Mouse (Mus musculus) liver, embryonic 16.5 days (tissue): Measurements from ENCODE around the gene Apom. TPM values are rescaled to one million over a fixed set of nuclear protein-coding genes. Genes with fewer than 3 reads are reported as not detected.

ENCODE experiments used
- ATAC-seq: fragments of 200-750 bp; cut with Nextera tagmentation; 2 replicates; pipeline ENCODE4 v1.8.0; 2017; ENCODE audit warnings: low read depth, mild to moderate bottlenecking, moderate number of reproducible peaks, moderate library complexity
- H3K27ac ChIP-seq: fragments of 300-500 bp; sonication (generic); 2 replicates; pipeline ENCODE4 v1.5.1; 2014; ENCODE audit warnings: mild to moderate bottlenecking, low read length
- H3K27me3 ChIP-seq: fragments of 300-500 bp; sonication (generic); 2 replicates; pipeline ENCODE4 v1.6.1; 2014; ENCODE audit warnings: low read depth, low read length, mixed read lengths; ENCODE audit not compliant: control insufficient read depth, insufficient read depth
- H3K36me3 ChIP-seq: fragments of 300-500 bp; sonication (generic); 2 replicates; pipeline ENCODE4 v1.6.1; 2014; ENCODE audit warnings: mild to moderate bottlenecking; ENCODE audit not compliant: control insufficient read depth, insufficient read depth
- H3K4me1 ChIP-seq: fragments of 300-500 bp; sonication (generic); 2 replicates; pipeline ENCODE4 v1.6.1; 2014; ENCODE audit warnings: low read depth, low read length, mixed read lengths; ENCODE audit not compliant: control insufficient read depth
- H3K4me2 ChIP-seq: fragments of 300-500 bp; sonication (generic); 2 replicates; pipeline ENCODE4 v1.6.1; 2014; ENCODE audit warnings: low read depth, low read length, mixed read lengths
- H3K4me3 ChIP-seq: fragments of 300-500 bp; sonication (generic); 2 replicates; pipeline ENCODE4 v1.5.1; 2014; ENCODE audit warnings: low read depth, mild to moderate bottlenecking, low read length
- H3K9ac ChIP-seq: fragments of 300-500 bp; sonication (generic); 2 replicates; pipeline ENCODE4 v1.6.1; 2014; ENCODE audit warnings: low read depth, low read length
- H3K9me3 ChIP-seq: fragments of 300-500 bp; sonication (generic); replicated peaks from 2 replicates; pipeline ENCODE4 v1.6.1; 2016; ENCODE audit warnings: low read length; ENCODE audit not compliant: control insufficient read depth
- WGBS: fragments of 180-500 bp; shearing (Covaris S2); extraction: QIAGEN DNeasy Blood & Tissue Kit; methylation state at CpG from one replicate; pipeline ENCODE4 v1.1.7; 2014; ENCODE audit not compliant: insufficient replicate concordance; 5-methylcytosine and 5-hydroxymethylcytosine counted together
- polyA plus RNA-seq: library from polyadenylated mRNA; unstranded; fragments of >200 nt; fragmentation: Nextera tagmentation; extraction: Ambion mirVana; gene quantifications from 2 replicates; pipeline ENCODE4 v1.2.1, GENCODE M21; 2015

Gene Apom
- polyA plus RNA-seq, 1 experiment from 2014 or later: 959 TPM

- peak overlapping the region; percentile 88 for H3K9ac ChIP-seq
- under 1% methylated on average over 43 of the region's 43 CpGs for WGBS
- ATAC-seq: peak; percentile 19
- peaks cover 17% of the 10 kb centered on the region for H3K36me3 ChIP-seq
- peak overlapping the region; percentile 94 for H3K27ac ChIP-seq
- H3K9me3 ChIP-seq: no peaks in the 10 kb centered on the region
- H3K4me2 ChIP-seq: peak overlapping the region; percentile 74
- H3K4me3 ChIP-seq: peak overlapping the region; percentile 85
- peaks cover 18% of the 10 kb centered on the region for H3K4me1 ChIP-seq
- no peaks in the 10 kb centered on the region for H3K27me3 ChIP-seq
Observed at GRCm38 (mm10) chr17:35135591-35136320, 3.9 kb upstream of the Apom start.

- H3K4me3 ChIP-seq: peak within 1 kb of the TSS; percentile 85
- H3K27ac ChIP-seq: peak within 1 kb of the TSS; percentile 94
- H3K4me1 ChIP-seq: peaks cover 18% of the 10 kb centered on the region
- under 1% methylated on average over 66 of the region's 66 CpGs for WGBS
- no peaks in the 10 kb centered on the region for H3K9me3 ChIP-seq
- H3K4me2 ChIP-seq: peak within 1 kb of the TSS; percentile 74
- peak; percentile 90 for ATAC-seq
- H3K9ac ChIP-seq: peak within 1 kb of the TSS; percentile 88
- peaks cover 13% of the 10 kb centered on the region for H3K36me3 ChIP-seq
- no peaks in the 10 kb centered on the region for H3K27me3 ChIP-seq
Observed at GRCm38 (mm10) chr17:35134801-35135590, 3.1 kb upstream of the Apom start, which contains the start of gene Bag6. Gene Bag6, plus strand, starts transcription at chr17:35135178.

- Histone ChIP-seq H3K4me2 (no peak overlapping the region), H3K9ac (no peak overlapping the region)
Observed at GRCm38 (mm10) chr17:35133517-35133916, 1.7 kb upstream of the Apom start.

GRCm38 (mm10) chr17:35132174-35132560 lies 317 bp upstream of the Apom start:
- no peaks in the 10 kb centered on the region for H3K9me3 ChIP-seq
- H3K4me1 ChIP-seq: peaks cover 25% of the 10 kb centered on the region
- ATAC-seq: no peak
- no peak overlapping the region for H3K4me2 ChIP-seq
- H3K27ac ChIP-seq: peak overlapping the region; percentile 5; the same call in 1 of the 2 replicates
- no peaks in the 10 kb centered on the region for H3K27me3 ChIP-seq
- H3K9ac ChIP-seq: no peak overlapping the region
- no peaks in the 10 kb centered on the region for H3K36me3 ChIP-seq
- H3K4me3 ChIP-seq: no peak overlapping the region
- WGBS: 60% methylated on average over 3 of the region's 3 CpGs

More at GRCm38 (mm10) chr17:35133517-35133916, 1.7 kb upstream of the Apom start:
- WGBS: 85% methylated on average over 7 of the region's 7 CpGs
- no peak overlapping the region for H3K4me3 ChIP-seq
- ATAC-seq: no peak
- no peaks in the 10 kb centered on the region for H3K9me3 ChIP-seq
- peaks cover under 1% of the 10 kb centered on the region for H3K36me3 ChIP-seq
- H3K27ac ChIP-seq: no peak overlapping the region
- no peaks in the 10 kb centered on the region for H3K27me3 ChIP-seq
- peaks cover 21% of the 10 kb centered on the region for H3K4me1 ChIP-seq

GRCm38 (mm10) chr17:35131038-35131437 lies 812 bp downstream of the Apom start:
- peak overlapping the region; percentile 52 for H3K4me3 ChIP-seq
- H3K27me3 ChIP-seq: no peaks in the 10 kb centered on the region
- H3K4me2 ChIP-seq: peak overlapping the region; percentile 30
- 75% methylated on average over 8 of the region's 8 CpGs for WGBS
- no peaks in the 10 kb centered on the region for H3K9me3 ChIP-seq
- H3K4me1 ChIP-seq: peaks cover 24% of the 10 kb centered on the region
- no peak for ATAC-seq
- H3K27ac ChIP-seq: peak overlapping the region; percentile 51
- no peaks in the 10 kb centered on the region for H3K36me3 ChIP-seq
- peak overlapping the region; percentile 37 for H3K9ac ChIP-seq

- WGBS: 71% methylated on average over 11 of the region's 11 CpGs
- H3K4me1 ChIP-seq: peaks cover 24% of the 10 kb centered on the region
- 0 out of 2 replicates have a peak, but pooled peaks cover under 1% of the 10 kb centered on the region for H3K36me3 ChIP-seq
- no peak overlapping the region for H3K9ac ChIP-seq
- H3K4me2 ChIP-seq: no peak overlapping the region
- H3K27ac ChIP-seq: no peak overlapping the region
- H3K27me3 ChIP-seq: no peaks in the 10 kb centered on the region
- no peaks in the 10 kb centered on the region for H3K9me3 ChIP-seq
- no peak for ATAC-seq
- no peak overlapping the region for H3K4me3 ChIP-seq
Observed at GRCm38 (mm10) chr17:35128996-35129395, 2.9 kb downstream of the Apom start.

GRCm38 (mm10) chr17:35127017-35127416 lies 4.8 kb downstream of the Apom start:
- WGBS: 50% methylated on average over 13 of the region's 13 CpGs
- peak overlapping the region; percentile 92 for H3K27ac ChIP-seq
- H3K9me3 ChIP-seq: no peaks in the 10 kb centered on the region
- no peaks in the 10 kb centered on the region for H3K27me3 ChIP-seq
- H3K9ac ChIP-seq: peak overlapping the region; percentile 81
- peaks cover 6% of the 10 kb centered on the region; the same call in 1 of the 2 replicates for H3K36me3 ChIP-seq
- peaks cover 28% of the 10 kb centered on the region for H3K4me1 ChIP-seq
- H3K4me2 ChIP-seq: peak overlapping the region; percentile 89
- peak overlapping the region; percentile 78 for H3K4me3 ChIP-seq
- ATAC-seq: no peak

GRCm38 (mm10) chr17:35126206-35126611 lies 5.6 kb downstream of the Apom start, which contains the start of gene D17H6S53E:
Gene D17H6S53E, plus strand, starts transcription at chr17:35126373.
- H3K27me3 ChIP-seq: no peaks in the 10 kb centered on the region
- H3K36me3 ChIP-seq: peaks cover 6% of the 10 kb centered on the region; the same call in 1 of the 2 replicates
- H3K4me3 ChIP-seq: peak within 1 kb of the TSS; percentile 78
- peak within 1 kb of the TSS; percentile 92 for H3K27ac ChIP-seq
- no peaks in the 10 kb centered on the region for H3K9me3 ChIP-seq
- 0% methylated on average over 36 of the region's 36 CpGs for WGBS
- H3K4me1 ChIP-seq: peaks cover 31% of the 10 kb centered on the region
- H3K9ac ChIP-seq: peak within 1 kb of the TSS; percentile 81
- H3K4me2 ChIP-seq: peak within 1 kb of the TSS; percentile 89
- ATAC-seq: peak; percentile 71
